Mouse (Mus musculus) kidney, adult 2 months (tissue): ENCODE measurements around the gene Itga6. TPM values are rescaled to one million over a fixed set of nuclear protein-coding genes. Genes with fewer than 3 reads are reported as not detected.

Source experiments
- DNase-seq: peaks from one replicate; pipeline ENCODE4 v3.0.0; 2021
- H3K27ac ChIP-seq: fragments of 200-500 bp; 2 replicates; pipeline ENCODE4 v1.5.1; 2012; ENCODE audit warnings: low read depth, low read length, control low read depth, inconsistent platforms; ENCODE audit not compliant: insufficient read depth
- H3K27me3 ChIP-seq: fragments of 200-500 bp; replicated peaks from 2 replicates; pipeline ENCODE4 v1.6.1; 2012; ENCODE audit warnings: mild to moderate bottlenecking, moderate library complexity, low read length, inconsistent platforms; ENCODE audit not compliant: control insufficient read depth, insufficient read depth
- H3K36me3 ChIP-seq: fragments of 200-500 bp; 2 replicates; pipeline ENCODE4 v1.6.1; 2012; ENCODE audit warnings: mild to moderate bottlenecking, moderate library complexity, low read length, inconsistent platforms; ENCODE audit not compliant: control insufficient read depth, insufficient read depth
- H3K4me1 ChIP-seq: fragments of 200-500 bp; 2 replicates; pipeline ENCODE4 v1.6.1; 2011; ENCODE audit warnings: low read length; ENCODE audit not compliant: control insufficient read depth, insufficient read depth
- H3K4me3 ChIP-seq: fragments of 200-500 bp; 2 replicates; pipeline ENCODE4 v1.5.1; 2011; ENCODE audit warnings: mild to moderate bottlenecking, low read depth, low read length, control low read depth; ENCODE audit not compliant: insufficient read depth
- CTCF ChIP-seq: fragments of 200-500 bp; conservative IDR thresholded peaks from 2 replicates; pipeline ENCODE4 v1.5.1; 2011; ENCODE audit warnings: low read depth, mild to moderate bottlenecking, control low read depth, low read length, moderate library complexity, mixed read lengths; ENCODE audit not compliant: insufficient read depth, insufficient read length
- POLR2A ChIP-seq: fragments of 200-500 bp; IDR thresholded peaks from one replicate; pipeline ENCODE4 v1.6.1; 2011; ENCODE audit warnings: low read depth, low read length, control low read depth
- WGBS: fragments of 180-500 bp; shearing (Covaris S2); methylation state at CpG from one replicate; pipeline ENCODE4 v1.1.7; 2018; 5-methylcytosine and 5-hydroxymethylcytosine counted together
- polyA plus RNA-seq: library from polyadenylated mRNA; depleted of rRNA; stranded (reverse); fragments of >200 nt; gene quantifications from 2 replicates; pipeline ENCODE4 v1.2.3, GENCODE M21; 2012

Gene Itga6
- polyA plus RNA-seq, 1 experiment: 58.7 TPM

- Histone ChIP-seq H3K27ac (no peak overlapping the region), H3K4me3 (no peak overlapping the region), H3K36me3 (no peaks in the 10 kb centered on the region), H3K27me3 (no peaks in the 10 kb centered on the region), H3K4me1 (peaks cover 10% of the 10 kb centered on the region)
- no peak for DNase-seq
- 78% methylated on average over 2 of the region's 2 CpGs for WGBS
- no peak for TF ChIP-seq CTCF
- no peak for TF ChIP-seq POLR2A
Measured at GRCm38 (mm10) chr2:71874422-71874821, 129.0 kb downstream of the Itga6 start.

GRCm38 (mm10) chr2:71874836-71875235 is 129.4 kb downstream of the Itga6 start:
- DNase-seq: no peak

DNA sequence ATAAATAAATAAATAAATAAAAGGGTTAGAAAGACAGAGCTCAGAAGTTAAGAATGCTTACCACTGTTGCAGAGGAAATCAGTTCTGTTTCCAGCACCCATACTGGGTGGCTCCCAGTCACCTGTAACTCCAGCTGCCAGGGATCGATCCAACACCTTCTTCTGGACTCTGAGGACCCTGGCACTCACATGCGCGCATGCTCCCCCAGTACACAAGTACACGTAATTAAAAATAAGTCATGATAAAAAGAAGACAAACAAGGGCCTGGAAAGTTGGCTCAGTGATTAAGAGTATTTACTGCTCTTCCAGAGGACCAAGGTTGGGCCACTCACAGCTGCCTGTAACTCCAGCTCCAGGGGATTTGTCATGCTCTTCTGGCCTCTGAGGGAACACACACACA is 132.4 kb downstream of the Itga6 start:
- peaks cover 10% of the 10 kb centered on the region for H3K4me1 ChIP-seq
- TF ChIP-seq POLR2A (no peak), CTCF (no peak)
- no peak overlapping the region for H3K4me3 ChIP-seq
- H3K27ac ChIP-seq: no peak overlapping the region
- WGBS: 96% methylated on average over 4 of the region's 4 CpGs
- DNase-seq: no peak
- H3K36me3 ChIP-seq: no peaks in the 10 kb centered on the region
- no peaks in the 10 kb centered on the region for H3K27me3 ChIP-seq

More at GRCm38 (mm10) chr2:71874836-71875235, 129.4 kb downstream of the Itga6 start:
- Histone ChIP-seq H3K4me3 (no peak overlapping the region), H3K27ac (no peak overlapping the region), H3K27me3 (no peaks in the 10 kb centered on the region), H3K36me3 (no peaks in the 10 kb centered on the region), H3K4me1 (peaks cover 10% of the 10 kb centered on the region)
- TF ChIP-seq POLR2A: no peak
- TF ChIP-seq CTCF: no peak
- 88% methylated on average over 2 of the region's 2 CpGs for WGBS

- H3K27me3 ChIP-seq: no peaks in the 10 kb centered on the region
- DNase-seq: no peak
- H3K36me3 ChIP-seq: no peaks in the 10 kb centered on the region
- peaks cover 10% of the 10 kb centered on the region for H3K4me1 ChIP-seq
- TF ChIP-seq POLR2A (no peak), CTCF (no peak)
- H3K4me3 ChIP-seq: no peak overlapping the region
- no peak overlapping the region for H3K27ac ChIP-seq
- 83% methylated on average over 2 of the region's 2 CpGs for WGBS
Measured at GRCm38 (mm10) chr2:71878441-71878840, 133.0 kb downstream of the Itga6 start.

GRCm38 (mm10) chr2:71878943-71879342 is 133.5 kb downstream of the Itga6 start:
- TF ChIP-seq POLR2A: no peak
- no peak for TF ChIP-seq CTCF
- Histone ChIP-seq H3K27me3 (no peaks in the 10 kb centered on the region), H3K36me3 (no peaks in the 10 kb centered on the region), H3K4me3 (no peak overlapping the region), H3K4me1 (peaks cover 6% of the 10 kb centered on the region), H3K27ac (no peak overlapping the region)
- no peak for DNase-seq

DNA sequence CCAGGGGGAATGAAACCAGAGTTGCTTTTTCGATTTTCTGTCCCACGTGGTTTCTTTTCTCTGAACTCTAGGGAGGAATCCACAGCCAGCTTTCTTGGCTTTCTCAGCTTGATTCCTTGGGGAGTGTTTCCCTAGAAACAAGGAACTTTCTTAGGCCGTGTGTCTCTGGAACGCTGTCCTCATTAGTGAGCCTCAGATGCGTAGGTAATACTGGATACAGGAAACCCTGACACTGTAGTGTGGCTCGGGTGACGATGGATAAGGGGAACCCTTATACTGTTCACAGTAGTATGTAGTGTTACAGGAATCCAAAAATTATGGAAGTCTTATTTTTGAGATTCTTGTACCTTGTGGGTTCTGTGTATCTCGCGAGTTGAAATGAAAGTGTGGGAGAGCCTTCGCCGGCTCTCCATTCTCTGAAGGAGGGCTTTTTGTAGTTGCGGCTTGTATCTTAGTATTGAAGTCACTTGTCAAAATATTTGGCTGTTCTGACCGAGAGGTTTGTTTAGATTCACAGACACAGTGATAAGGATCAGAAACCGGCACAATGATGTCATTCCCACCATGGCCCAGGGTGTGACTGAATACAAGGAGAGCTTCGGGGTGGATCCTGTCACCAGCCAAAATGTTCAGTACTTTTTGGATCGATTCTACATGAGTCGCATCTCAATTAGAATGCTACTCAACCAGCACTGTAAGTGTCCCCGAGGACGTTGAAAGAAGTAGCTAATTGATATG is 137.7 kb downstream of the Itga6 start:
- Histone ChIP-seq H3K27ac (no peak overlapping the region), H3K27me3 (no peaks in the 10 kb centered on the region), H3K4me3 (no peak overlapping the region), H3K4me1 (no peaks in the 10 kb centered on the region), H3K36me3 (no peaks in the 10 kb centered on the region; the same call in 1 of the 2 replicates)
- 89% methylated on average over 19 of the region's 19 CpGs for WGBS
- DNase-seq: no peak
- TF ChIP-seq POLR2A (no peak), CTCF (no peak)

- Histone ChIP-seq H3K36me3 (no peaks in the 10 kb centered on the region; the same call in 1 of the 2 replicates), H3K4me1 (no peaks in the 10 kb centered on the region), H3K27ac (no peak overlapping the region), H3K27me3 (no peaks in the 10 kb centered on the region), H3K4me3 (no peak overlapping the region)
- 94% methylated on average over 4 of the region's 4 CpGs for WGBS
- TF ChIP-seq POLR2A (no peak), CTCF (no peak)
- no peak for DNase-seq
Measured at GRCm38 (mm10) chr2:71887269-71887668, 141.9 kb downstream of the Itga6 start.
